In genomic region chr11:46375015-46375414, GRCm38 (mm10) we compare ENCODE assay signal across 24 mouse cellular contexts. TPM values are rescaled to one million over a fixed set of nuclear protein-coding genes. Genes with fewer than 3 reads are reported as not detected.
DNase-seq lines count a peak whose midpoint lies in the region; TF ChIP-seq lines count a peak whose summit lies in the region.
"Had no signal": no experiment of that assay in that cellular context is flagged by ENCODE, and none has a peak within 500 bp of the region (broad histone marks: within the 10 kb centered on the region; RNA-seq: fewer than 3 reads in every experiment).

No protein-coding gene starts in this region.

- TF ChIP-seq CTCF in CH12.LX (conservative IDR thresholded peaks at IDR 0.05 in 1 of 2, IDR thresholded peaks at IDR 0.05 in 1 of 2; ENCODE audit: low read depth in 2 of 2, low read length in 2 of 2), result no peak

- no peak for TF ChIP-seq RAD21 in CH12.LX (IDR thresholded peaks at IDR 0.05; ENCODE audit: low read depth, low read length)

- no peaks in the 10 kb centered on the region for H3K36me3 ChIP-seq in heart, embryonic 10.5 days
- H3K36me3 ChIP-seq in CH12.LX (replicated peaks in 1 of 2; ENCODE audit: control insufficient read depth in 1 of 2, insufficient read depth in 1 of 2, low read length in 1 of 2), result no peaks in the 10 kb centered on the region
- H3K36me3 ChIP-seq: embryonic facial prominence, embryonic 13.5 days; forebrain, embryonic 12.5 days; heart, embryonic 12.5 days; hindbrain, embryonic 15.5 days had no signal

- no peak for TF ChIP-seq POLR2A in CH12.LX (IDR thresholded peaks at IDR 0.05; ENCODE audit: low read depth, low read length)

- no peak overlapping the region for H3K4me2 ChIP-seq in CH12.LX (ENCODE audit: insufficient read depth, low read depth, poor library complexity, severe bottlenecking)
- H3K4me2 ChIP-seq: embryonic facial prominence, embryonic 13.5 days; forebrain, embryonic 12.5 days; heart, embryonic 12.5 days; hindbrain, embryonic 15.5 days had no signal

- H3K9ac ChIP-seq in CH12.LX (ENCODE audit: insufficient read depth, low read depth), result no peak overlapping the region
- H3K9ac ChIP-seq: embryonic facial prominence, embryonic 13.5 days; forebrain, embryonic 12.5 days; heart, embryonic 12.5 days; hindbrain, embryonic 15.5 days had no signal

- peak; percentile 33 for DNase-seq in heart, embryonic 10.5 days (ENCODE audit: low spot score)
- DNase-seq in heart, postnatal 14 days, result no peak
- peak; percentile 36 for DNase-seq in thymus, postnatal 0 days (ENCODE audit: low spot score)
- DNase-seq in thymus, postnatal 10 days (ENCODE audit: low spot score in 2 of 2), result no peak
- no peak for DNase-seq in CH12.LX (ENCODE audit: extremely low read depth)
- no peak for DNase-seq in kidney, postnatal 25 days
- no peak for DNase-seq in urinary bladder, postnatal 10 days (ENCODE audit: low spot score)
- DNase-seq: adrenal gland, postnatal 14 days; cerebellum, adult 18-20 months; cerebellum, adult 9-11 months; cerebellum, postnatal 36 days; gastrocnemius, postnatal 14 days; heart, adult 2 months; heart, postnatal 36 days had no signal

- WGBS in heart, embryonic 10.5 days, result 81% methylated on average over 8 of the region's 8 CpGs

- TF ChIP-seq EP300 in CH12.LX (IDR thresholded peaks at IDR 0.05; ENCODE audit: low read length), result peak; percentile 27; the same call in 1 of the 2 replicates

- intact Hi-C loops in heart, postnatal 14 days (cut with DNase I), result no loop called here

- H3K4me3 ChIP-seq in heart, embryonic 10.5 days, result no peak overlapping the region
- H3K4me3 ChIP-seq in CH12.LX (replicated peaks in 1 of 3; ENCODE audit: low read depth in 2 of 3, low read length in 2 of 3, poor library complexity in 1 of 3), result no peak overlapping the region
- H3K4me3 ChIP-seq: embryonic facial prominence, embryonic 13.5 days; forebrain, embryonic 12.5 days; heart, adult 2 months; heart, embryonic 12.5 days; hindbrain, embryonic 15.5 days had no signal

- H3K27me3 ChIP-seq in heart, embryonic 10.5 days (ENCODE audit: insufficient read depth, poor library complexity, severe bottlenecking), result no peaks in the 10 kb centered on the region
- no peaks in the 10 kb centered on the region for H3K27me3 ChIP-seq in CH12.LX (replicated peaks)
- H3K27me3 ChIP-seq: embryonic facial prominence, embryonic 13.5 days; forebrain, embryonic 12.5 days; heart, embryonic 12.5 days; hindbrain, embryonic 15.5 days had no signal

- in situ Hi-C loops in CH12.LX (cut with MboI; ENCODE audit: low pct_ligation_motif_present, low pct_unique_long_range_greater_than_20kb, low sequenced_read_pairs), result no loop called here

- H3K9me3 ChIP-seq in heart, embryonic 10.5 days, result no peaks in the 10 kb centered on the region
- H3K9me3 ChIP-seq in CH12.LX (replicated peaks; ENCODE audit: low read length), result no peaks in the 10 kb centered on the region
- H3K9me3 ChIP-seq: embryonic facial prominence, embryonic 13.5 days; forebrain, embryonic 12.5 days; heart, embryonic 12.5 days; hindbrain, embryonic 15.5 days had no signal

- no peaks in the 10 kb centered on the region for H3K4me1 ChIP-seq in heart, embryonic 10.5 days
- peaks cover 35 to 59% of the 10 kb centered on the region in 2 experiments for H3K4me1 ChIP-seq in CH12.LX (ENCODE audit: control insufficient read depth in 1 of 2, insufficient read depth in 2 of 2)
- H3K4me1 ChIP-seq: forebrain, embryonic 12.5 days; heart, embryonic 12.5 days; hindbrain, embryonic 15.5 days had no signal

- H3K79me2 ChIP-seq in CH12.LX (replicated peaks; ENCODE audit: control insufficient read depth, extremely low read depth, insufficient read depth, poor library complexity, severe bottlenecking), result no peaks in the 10 kb centered on the region

- H3K27ac ChIP-seq in heart, embryonic 10.5 days, result no peak overlapping the region
- H3K27ac ChIP-seq in CH12.LX (ENCODE audit: insufficient read depth, low read depth), result no peak overlapping the region; the same call in 1 of the 2 replicates
- H3K27ac ChIP-seq: embryonic facial prominence, embryonic 13.5 days; forebrain, embryonic 12.5 days; heart, adult 2 months; hindbrain, embryonic 15.5 days had no signal

- dilution Hi-C loops in CH12.LX (cut with MboI; ENCODE audit: extremely low pct_ligation_motif_present, extremely low pct_unique_long_range_greater_than_20kb, low sequenced_read_pairs), result no loop called here

TF ChIP-seq in CH12.LX, 34 proteins besides CTCF, POLR2A, EP300 and RAD21:
- no peak for TF ChIP-seq NELFE (IDR thresholded peaks at IDR 0.05; ENCODE audit: low read depth, low read length)
- 0 out of 2 replicates have a peak, but pooled peaks have one; percentile 34 for TF ChIP-seq RCOR1 (conservative IDR thresholded peaks at IDR 0.05; ENCODE audit: low read depth, low read length)

RNA-seq across cellular contexts. Expression of gene Itk, which starts 14.3 kb away (rescaled TPM):
- 0.09 TPM in 1 of 2 replicates, not detected in the other for polyA plus RNA-seq in heart, embryonic 10.5 days (2016; fragmentation: Nextera tagmentation; extraction: Ambion mirVana)
- total RNA-seq in heart, postnatal 14 days (2021), result 1 to 10 TPM in 1 of 2 experiments, under 1 TPM in 1; 0.26 to 3.5 TPM
- polyA plus RNA-seq in thymus, postnatal 0 days (2015; fragmentation: Nextera tagmentation; extraction: Ambion mirVana), result 99.7 and 113 TPM in 2 replicates
- total RNA-seq in CH12.LX (2012; rRNA removed) (0.29 and 0.64 TPM in 2 replicates), CH12.LX (2014; rRNA removed) (0.11 and 0.14 TPM in 2 replicates)
- 0.14 and 0.17 TPM in 2 replicates for polyA plus RNA-seq in CH12.LX (2012; ENCODE audit: insufficient read length, low read depth)
- total RNA-seq: MEL had no signal
- polyA plus RNA-seq: embryonic facial prominence, embryonic 13.5 days; forebrain, embryonic 12.5 days; forebrain, embryonic 16.5 days; heart, embryonic 12.5 days; hindbrain, embryonic 11.5 days; hindbrain, embryonic 15.5 days had no signal

RNA-seq across cellular contexts. Expression of gene Fam71b, which starts 21.3 kb away (rescaled TPM):
- not detected in 2 replicates for polyA plus RNA-seq in heart, embryonic 10.5 days (2016; fragmentation: Nextera tagmentation; extraction: Ambion mirVana)
- total RNA-seq in heart, postnatal 14 days (2021), result not detected
- 0.73 and 1.1 TPM in 2 replicates for polyA plus RNA-seq in thymus, postnatal 0 days (2015; fragmentation: Nextera tagmentation; extraction: Ambion mirVana)
- total RNA-seq in CH12.LX (2012; rRNA removed) (2.6 and 2.7 TPM in 2 replicates), CH12.LX (2014; rRNA removed) (0.46 TPM in 1 of 2 replicates, not detected in the other)
- polyA plus RNA-seq in CH12.LX (2012; ENCODE audit: insufficient read length, low read depth), result 2.4 and 2.6 TPM in 2 replicates
- total RNA-seq: adrenal gland, adult 18-20 months; adrenal gland, postnatal 14 days; gastrocnemius, postnatal 14 days; heart, adult 2 months; heart, postnatal 36 days; MEL had no signal
- polyA plus RNA-seq: activated CD4-positive, CD25-positive, alpha-beta regulatory T cell, adult 4 months; embryonic facial prominence, embryonic 13.5 days; forebrain, embryonic 12.5 days; forebrain, embryonic 16.5 days; frontal cortex, adult 2 months; heart, embryonic 12.5 days; hindbrain, embryonic 11.5 days; hindbrain, embryonic 15.5 days had no signal

Comparison
In these comparisons a context has a peak if more than half of its experiments do, and no peak if none do; other contexts are left out.
1. DNase-seq: peak in heart, embryonic 10.5 days (single experiment) and thymus, postnatal 0 days (single experiment); none in heart, postnatal 14 days (0 of 2), thymus, postnatal 10 days (0 of 2), CH12.LX (single experiment), kidney, postnatal 25 days (0 of 2) and urinary bladder, postnatal 10 days (single experiment).
2. RNA of gene Itk, which starts 14.3 kb away (polyA plus RNA-seq): 99.7 to 113 TPM in thymus, postnatal 0 days; 0.14 to 0.17 TPM in CH12.LX and 0.09 TPM in heart, embryonic 10.5 days; every median in the first group is over 10 times any median in the second.